Mouse (Mus musculus) forebrain, embryonic 11.5 days (tissue): ENCODE measurements around the gene Pole4. TPM values are rescaled to one million over a fixed set of nuclear protein-coding genes. Genes with fewer than 3 reads are reported as not detected.

Experiments
- ATAC-seq: fragments of 200-750 bp; cut with Nextera tagmentation; replicated peaks from 2 replicates; pipeline ENCODE4 v1.8.0; 2017; ENCODE audit warnings: moderate TSS enrichment; ENCODE audit not compliant: low FRiP score
- DNase-seq: peaks from one replicate; pipeline ENCODE4 v3.0.0-alpha.2; 2017; ENCODE audit warnings: low spot score
- H3K27ac ChIP-seq: fragments of 300-500 bp; sonication (generic); 2 replicates; pipeline ENCODE4 v1.5.1; 2014; ENCODE audit warnings: low read depth, low read length
- H3K27me3 ChIP-seq: fragments of 300-500 bp; sonication (generic); 2 replicates; pipeline ENCODE4 v1.6.1; 2014; ENCODE audit warnings: mild to moderate bottlenecking, low read length, mixed read lengths; ENCODE audit not compliant: control insufficient read depth, insufficient read depth
- H3K36me3 ChIP-seq: fragments of 300-500 bp; sonication (generic); 2 replicates; pipeline ENCODE4 v1.6.1; 2014; ENCODE audit warnings: mild to moderate bottlenecking, low read length, moderate library complexity, mixed read lengths; ENCODE audit not compliant: control insufficient read depth, insufficient read depth
- H3K4me1 ChIP-seq: fragments of 300-500 bp; sonication (generic); replicated peaks from 2 replicates; pipeline ENCODE4 v1.6.1; 2014; ENCODE audit warnings: low read length, mixed read lengths; ENCODE audit not compliant: control insufficient read depth, insufficient read depth
- H3K4me2 ChIP-seq: fragments of 300-500 bp; sonication (generic); 2 replicates; pipeline ENCODE4 v1.6.1; 2014; ENCODE audit warnings: low read depth, mild to moderate bottlenecking, low read length, moderate library complexity, mixed read lengths; ENCODE audit not compliant: severe bottlenecking
- H3K4me3 ChIP-seq: fragments of 300-500 bp; sonication (generic); 2 replicates; pipeline ENCODE4 v1.5.1; 2014; ENCODE audit warnings: low read depth, low read length
- H3K9ac ChIP-seq: fragments of 300-500 bp; sonication (generic); 2 replicates; pipeline ENCODE4 v1.6.1; 2014; ENCODE audit warnings: low read length
- H3K9me3 ChIP-seq: fragments of 300-500 bp; sonication (generic); 2 replicates; pipeline ENCODE4 v1.6.1; 2016; ENCODE audit warnings: low read length, mixed read lengths; ENCODE audit not compliant: control insufficient read depth
- WGBS: fragments of 180-500 bp; shearing (Covaris S2); extraction: QIAGEN DNeasy Blood & Tissue Kit; methylation state at CpG from one replicate; pipeline ENCODE4 v1.1.7; 2014; 5-methylcytosine and 5-hydroxymethylcytosine counted together
- polyA plus RNA-seq: library from polyadenylated mRNA; unstranded; fragments of >200 nt; fragmentation: Nextera tagmentation; extraction: Ambion mirVana; gene quantifications from 2 replicates; pipeline ENCODE4 v1.2.1, GENCODE M21; 2014

Pole4 gene
- polyA plus RNA-seq, 1 experiment from 2014 or later, result 101 TPM

GRCm38 (mm10) chr6:82595461-82596090, 109.6 kb downstream of the Pole4 start:
- ATAC-seq (no peak), DNase-seq (no peak)
- H3K27ac ChIP-seq, result no peak overlapping the region
- no peak overlapping the region for H3K4me3 ChIP-seq
- no peak overlapping the region for H3K4me2 ChIP-seq
- no peaks in the 10 kb centered on the region for H3K27me3 ChIP-seq
- H3K9me3 ChIP-seq, result no peaks in the 10 kb centered on the region
- H3K4me1 ChIP-seq, result no peaks in the 10 kb centered on the region
- no peaks in the 10 kb centered on the region for H3K36me3 ChIP-seq
- 65% methylated on average over 8 of the region's 8 CpGs for WGBS
- no peak overlapping the region for H3K9ac ChIP-seq

GRCm38 (mm10) chr6:82589387-82589786, 115.8 kb downstream of the Pole4 start:
- DNase-seq (no peak), ATAC-seq (no peak)
- Histone ChIP-seq H3K36me3 (no peaks in the 10 kb centered on the region), H3K4me1 (no peaks in the 10 kb centered on the region), H3K27ac (no peak overlapping the region), H3K9ac (no peak overlapping the region), H3K9me3 (no peaks in the 10 kb centered on the region), H3K27me3 (no peaks in the 10 kb centered on the region), H3K4me3 (no peak overlapping the region), H3K4me2 (no peak overlapping the region)
- 88% methylated on average over 7 of the region's 7 CpGs for WGBS

- no peak for ATAC-seq
- H3K4me3 ChIP-seq, result no peak overlapping the region
- 67% methylated on average over 5 of the region's 6 CpGs for WGBS
Observed at GRCm38 (mm10) chr6:82585396-82585795, 119.8 kb downstream of the Pole4 start.

GRCm38 (mm10) chr6:82575445-82575844, 129.7 kb downstream of the Pole4 start:
- no peak overlapping the region for H3K9ac ChIP-seq
- 93% methylated on average over 5 of the region's 5 CpGs for WGBS
- no peak for DNase-seq
- no peak overlapping the region for H3K27ac ChIP-seq
- H3K4me2 ChIP-seq, result no peak overlapping the region
- no peaks in the 10 kb centered on the region for H3K27me3 ChIP-seq
- no peak overlapping the region for H3K4me3 ChIP-seq
- H3K9me3 ChIP-seq, result no peaks in the 10 kb centered on the region
- no peaks in the 10 kb centered on the region for H3K4me1 ChIP-seq
- ATAC-seq, result no peak
- no peaks in the 10 kb centered on the region for H3K36me3 ChIP-seq

More at GRCm38 (mm10) chr6:82585396-82585795, 119.8 kb downstream of the Pole4 start:
- H3K4me2 ChIP-seq, result no peak overlapping the region
- no peak overlapping the region for H3K9ac ChIP-seq
- H3K4me1 ChIP-seq, result no peaks in the 10 kb centered on the region
- no peak overlapping the region for H3K27ac ChIP-seq
- no peak for DNase-seq
- no peaks in the 10 kb centered on the region for H3K27me3 ChIP-seq
- no peaks in the 10 kb centered on the region for H3K36me3 ChIP-seq
- no peaks in the 10 kb centered on the region for H3K9me3 ChIP-seq

Other genes with a start within 250 kb of the Pole4 start
- 21.7 and 23.1 TPM in 2 replicates for gene Hk2, start 69.1 kb upstream of the Pole4 start, polyA plus RNA-seq
- 2.0 and 2.2 TPM in 2 replicates for gene Sema4f, start 234.4 kb upstream of the Pole4 start, polyA plus RNA-seq
- gene M1ap, start 241.5 kb upstream of the Pole4 start, polyA plus RNA-seq, result 0.35 and 0.39 TPM in 2 replicates